Mouse (Mus musculus) T-helper 1 cell (primary cell): ENCODE results near the gene Ryk.
"Not testable (repeated sequence)": the region's sequence is repeated elsewhere in the genome, so short reads cannot be mapped to it uniquely, and the experiment has no call there.

Experiments
- in situ Hi-C: fragments of 300-600 bp; cut with MboI, MseI; formaldehyde crosslinking; loops from one replicate; pipeline ENCODE4 v1.15.1; 2025; ENCODE audit warnings: high pct_unique_total_duplicates

The Ryk gene

DNA sequence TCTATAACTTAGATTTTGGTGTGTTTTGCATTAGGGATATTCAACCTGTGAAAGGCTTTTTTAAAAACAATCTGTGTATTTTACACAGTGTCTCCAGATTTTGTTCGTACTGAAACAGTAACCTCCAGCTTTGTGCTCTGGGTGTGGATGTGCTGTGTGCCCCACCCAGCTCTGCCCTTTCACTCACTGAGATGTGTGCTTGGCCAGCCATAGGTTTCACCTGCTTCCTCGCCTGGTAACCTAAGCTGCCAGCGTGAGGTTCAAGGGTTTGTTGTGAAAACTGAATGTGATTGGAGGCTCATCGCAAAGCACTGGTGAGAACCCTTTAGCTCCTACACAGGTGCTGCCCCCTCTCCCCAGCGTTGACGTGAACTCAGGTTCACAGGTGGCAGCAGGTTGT lies 70.2 kb downstream of the Ryk start:
- in situ Hi-C loops = no loop called here

DNA sequence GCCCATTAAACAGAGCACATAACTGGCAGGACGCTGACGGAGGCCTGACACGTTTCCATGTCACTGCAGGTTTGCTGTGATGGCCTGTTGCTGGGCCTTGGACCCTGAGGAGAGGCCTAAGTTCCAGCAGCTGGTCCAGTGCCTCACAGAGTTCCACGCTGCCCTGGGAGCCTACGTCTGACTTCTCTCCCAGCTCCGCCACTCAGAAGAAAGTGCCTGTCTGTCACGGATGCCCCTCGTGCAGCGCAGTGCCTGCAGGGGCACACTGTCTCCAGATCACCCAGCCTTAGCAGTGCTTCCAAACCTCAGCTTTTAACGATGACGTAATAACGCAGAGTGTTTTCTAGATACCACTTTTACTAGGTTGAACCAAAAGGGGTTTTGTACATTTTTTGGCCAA lies 72.1 kb downstream of the Ryk start:
- in situ Hi-C loops = no loop called here

DNA sequence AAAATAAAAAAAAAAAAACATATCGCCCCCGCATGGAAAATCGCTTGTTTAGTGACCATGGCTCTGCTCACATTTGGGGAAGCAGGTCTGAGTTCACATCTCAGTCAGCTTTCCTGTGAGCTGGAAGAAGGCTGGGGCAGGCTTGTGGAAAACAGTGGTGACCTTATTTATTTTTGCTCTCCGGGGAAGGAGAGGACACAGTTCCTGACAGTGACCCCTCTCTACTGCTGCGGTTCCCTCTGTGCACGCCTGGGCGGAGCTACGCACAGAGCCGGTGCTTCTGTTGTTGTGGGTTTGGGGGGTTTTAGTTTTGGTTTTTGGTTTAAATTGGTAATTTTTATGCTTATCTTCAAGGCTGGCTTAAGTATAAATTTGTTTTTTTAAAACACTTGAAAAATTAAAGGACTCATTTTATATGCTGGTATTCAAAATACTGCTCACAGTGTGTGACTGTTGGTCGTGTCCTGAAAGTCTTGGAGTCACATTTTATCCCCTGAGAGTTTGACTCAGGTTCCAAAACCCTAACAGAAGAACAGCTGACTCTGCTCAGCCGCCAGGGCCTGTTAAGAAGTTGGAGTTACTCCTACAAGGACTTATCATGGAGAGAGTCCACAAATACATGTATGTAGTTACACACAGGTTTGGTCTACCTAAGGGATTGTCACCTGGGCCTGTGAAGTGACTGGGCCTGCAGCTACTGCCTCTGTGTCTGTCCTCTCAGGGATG lies 73.0 kb downstream of the Ryk start:
- in situ Hi-C loops = no loop called here

DNA sequence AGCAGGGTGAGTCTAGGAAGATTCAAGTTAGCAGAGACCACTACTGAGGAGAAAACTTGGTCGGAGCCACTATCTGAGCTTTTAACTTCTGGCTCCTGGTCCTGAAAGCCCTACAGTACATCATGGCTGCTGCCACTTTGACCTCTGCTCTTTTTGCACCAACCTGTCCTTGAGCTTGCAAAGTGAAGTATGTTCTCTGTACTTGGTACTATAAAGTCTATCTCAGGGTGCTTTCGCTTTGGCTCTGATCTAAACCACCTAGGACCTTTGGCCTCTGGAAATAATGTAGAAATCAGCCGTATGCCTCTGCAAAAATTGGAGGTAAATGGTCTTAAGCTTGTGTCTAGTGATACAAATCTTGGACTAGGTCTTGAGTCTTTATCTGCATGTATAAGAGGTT lies 76.8 kb downstream of the Ryk start:
- in situ Hi-C loops = no loop called here

DNA sequence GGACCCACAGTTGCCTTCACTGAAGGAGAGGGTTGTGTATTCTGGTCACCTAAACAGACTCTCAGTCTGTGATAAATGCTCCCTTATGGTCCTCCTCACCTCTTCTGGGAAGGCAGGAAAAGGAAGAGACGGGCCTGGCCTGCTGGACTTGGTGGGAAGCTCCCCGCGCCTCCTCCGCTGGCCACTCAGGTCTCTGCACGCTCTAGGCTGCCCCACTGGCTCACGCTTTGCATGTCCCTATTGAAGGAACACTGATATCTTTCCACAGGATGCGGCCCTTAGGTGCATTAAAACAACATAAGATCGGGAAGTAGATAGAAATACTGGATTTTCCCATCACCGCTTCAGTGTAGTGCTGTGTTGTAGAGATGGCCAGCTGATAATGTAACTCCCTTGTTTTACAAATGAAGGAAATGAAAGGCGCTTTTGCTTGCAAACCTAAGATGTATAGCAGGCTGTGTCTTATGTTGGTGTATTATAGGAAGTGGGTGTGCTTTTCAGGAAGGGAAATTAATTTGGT lies 77.9 kb downstream of the Ryk start:
- in situ Hi-C loops = no loop called here

DNA sequence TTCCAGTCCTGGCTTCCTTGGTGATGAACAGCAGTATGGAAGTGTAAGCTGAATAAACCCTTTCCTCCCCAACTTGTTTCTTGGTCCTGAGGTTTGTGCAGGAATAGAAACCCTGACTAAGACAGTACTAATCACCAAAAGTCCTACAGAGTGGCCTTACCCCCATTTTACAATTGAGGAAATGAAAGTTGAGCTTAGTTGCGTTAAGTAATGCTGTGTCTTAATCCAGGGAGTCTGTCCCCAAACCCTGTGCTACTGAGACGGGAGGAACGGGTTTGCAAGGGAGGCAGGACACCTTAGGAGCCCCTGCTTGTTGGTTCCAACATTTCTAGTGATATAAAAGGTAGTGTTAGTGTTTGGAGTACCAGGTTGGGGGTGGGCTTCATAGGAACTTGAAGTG lies 78.9 kb downstream of the Ryk start:
- in situ Hi-C loops = not testable (repeated sequence)

DNA sequence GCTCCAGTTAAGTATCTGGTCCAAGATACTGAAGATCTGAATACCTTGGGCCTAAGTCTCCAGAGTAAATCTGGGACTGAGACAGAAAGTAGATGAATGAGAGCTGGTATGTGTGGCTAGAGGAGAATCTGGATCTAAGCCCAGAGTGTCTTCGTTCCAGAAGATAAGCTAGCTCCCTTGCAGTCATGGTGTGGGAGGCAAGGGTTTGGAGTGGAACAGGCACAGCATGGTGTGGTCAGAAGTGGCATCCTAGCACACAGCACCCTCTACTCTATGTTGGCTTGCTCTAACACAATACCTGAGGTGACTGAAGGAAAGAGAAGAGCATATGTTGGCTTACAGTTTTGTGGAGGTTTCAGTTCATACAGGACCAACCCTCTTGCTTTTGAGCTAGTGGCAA lies 79.9 kb downstream of the Ryk start:
- in situ Hi-C loops = no loop called here

DNA sequence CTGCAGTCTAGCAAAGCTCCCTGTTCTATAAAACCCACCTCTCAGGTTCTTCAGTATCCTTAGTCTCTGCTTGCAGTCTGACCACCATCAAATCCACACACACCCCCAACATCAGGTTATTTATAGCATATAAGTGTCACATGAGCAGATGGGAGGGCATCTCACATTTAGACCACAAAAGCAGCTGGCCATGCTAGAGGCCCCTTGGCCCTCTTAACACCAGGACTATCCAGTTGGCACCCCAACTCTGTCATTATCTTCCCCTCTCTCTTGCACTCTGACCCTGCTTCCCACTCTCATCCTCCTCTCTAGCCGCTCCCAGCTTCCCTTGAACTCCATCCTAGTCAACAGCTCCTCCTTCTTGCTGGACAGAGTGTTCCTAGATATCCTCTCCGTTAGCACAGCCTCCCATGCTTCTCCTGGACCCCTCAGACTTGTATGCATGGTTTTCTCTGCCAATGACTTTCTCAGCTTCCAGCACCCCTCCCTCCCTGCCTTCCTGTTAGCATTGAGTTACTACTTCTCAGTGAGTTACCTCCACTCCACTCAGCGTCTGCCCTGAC lies 80.7 kb downstream of the Ryk start:
- in situ Hi-C loops = no loop called here

DNA sequence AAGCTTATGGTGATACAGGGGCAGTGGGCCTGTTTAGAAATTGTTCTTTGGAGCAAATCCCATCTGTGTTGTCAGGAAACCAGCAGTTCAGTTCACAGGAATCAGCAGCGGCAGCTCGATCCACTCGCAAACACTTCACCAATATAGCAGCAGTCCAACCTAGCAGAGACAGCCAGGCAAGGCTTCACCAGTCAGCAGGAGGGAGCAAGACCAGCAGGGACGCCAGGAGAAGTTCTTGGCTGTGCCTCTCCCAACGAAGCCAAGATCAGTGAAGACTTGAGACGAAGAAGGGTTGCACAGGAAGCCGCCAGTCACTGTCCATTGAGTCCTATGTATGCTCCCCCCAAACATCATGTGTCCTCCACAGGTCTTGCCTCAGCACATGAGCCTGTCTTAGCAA lies 81.4 kb downstream of the Ryk start:
- in situ Hi-C loops = no loop called here

DNA sequence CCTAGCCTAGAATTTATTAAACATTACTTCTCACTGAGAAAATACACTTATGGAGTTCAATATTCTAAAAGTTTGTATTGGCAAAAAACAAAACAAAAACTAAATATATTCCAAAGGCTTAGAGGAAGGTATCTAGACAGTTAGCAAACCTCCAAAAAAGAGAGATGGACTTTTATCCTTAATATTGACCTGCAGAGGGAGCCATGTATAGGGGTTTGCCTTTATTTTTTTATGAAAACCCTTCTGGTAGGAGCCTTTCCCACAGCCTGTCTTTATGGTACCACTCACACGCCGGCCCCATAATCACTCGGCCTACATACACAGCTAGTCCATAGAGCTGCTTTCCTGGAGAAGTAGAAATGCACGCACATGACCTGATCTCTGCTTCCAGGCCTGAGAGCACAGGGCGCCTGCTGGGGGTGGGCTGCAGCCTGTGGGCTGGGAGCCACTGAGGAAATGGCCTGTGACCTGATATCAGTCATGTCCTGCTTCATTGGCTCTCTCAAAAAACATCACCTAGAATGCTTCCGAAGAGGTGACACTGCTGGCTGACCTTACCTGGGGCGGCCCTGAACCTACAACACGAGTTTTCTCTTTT lies 82.9 kb downstream of the Ryk start:
- in situ Hi-C loops = no loop called here

DNA sequence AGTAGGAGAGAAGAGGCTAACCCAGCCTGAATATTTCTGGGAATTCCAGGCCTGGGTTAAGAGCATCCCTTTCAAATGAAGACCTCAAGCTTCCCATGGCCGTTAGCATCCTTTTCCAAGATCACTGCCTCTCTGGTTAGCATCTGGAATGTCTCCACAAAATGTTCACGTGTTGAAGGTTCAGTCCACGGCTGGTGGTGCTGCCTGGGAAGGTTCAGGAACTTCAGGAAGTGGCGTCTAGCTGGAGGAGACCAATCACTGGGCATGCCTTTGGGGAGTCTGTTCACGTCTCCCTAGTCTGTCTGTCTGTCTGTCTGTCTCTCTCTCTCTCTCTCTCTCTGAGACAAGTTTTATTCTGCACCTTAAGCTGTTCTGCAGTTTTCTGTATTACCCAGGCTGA lies 84.8 kb downstream of the Ryk start:
- in situ Hi-C loops = no loop called here

DNA sequence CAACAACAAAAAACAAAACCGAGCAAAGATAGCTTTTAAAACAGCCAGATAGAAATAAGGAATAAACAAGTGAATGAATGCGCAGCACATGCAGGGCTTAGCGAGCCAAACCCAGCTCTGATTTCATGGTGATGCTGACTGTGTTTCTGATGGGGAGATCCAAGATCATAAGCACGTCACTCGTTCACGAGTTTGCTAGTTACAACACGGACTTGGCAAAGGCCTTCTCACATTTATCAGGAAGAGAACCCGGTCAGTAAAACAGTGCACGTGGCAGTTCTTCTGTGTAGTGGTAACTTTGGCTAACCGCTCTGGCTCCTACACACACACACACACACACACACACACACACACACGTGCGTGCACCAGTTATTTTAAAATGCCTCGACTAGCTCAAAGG lies 87.1 kb downstream of the Ryk start:
- in situ Hi-C loops = no loop called here

DNA sequence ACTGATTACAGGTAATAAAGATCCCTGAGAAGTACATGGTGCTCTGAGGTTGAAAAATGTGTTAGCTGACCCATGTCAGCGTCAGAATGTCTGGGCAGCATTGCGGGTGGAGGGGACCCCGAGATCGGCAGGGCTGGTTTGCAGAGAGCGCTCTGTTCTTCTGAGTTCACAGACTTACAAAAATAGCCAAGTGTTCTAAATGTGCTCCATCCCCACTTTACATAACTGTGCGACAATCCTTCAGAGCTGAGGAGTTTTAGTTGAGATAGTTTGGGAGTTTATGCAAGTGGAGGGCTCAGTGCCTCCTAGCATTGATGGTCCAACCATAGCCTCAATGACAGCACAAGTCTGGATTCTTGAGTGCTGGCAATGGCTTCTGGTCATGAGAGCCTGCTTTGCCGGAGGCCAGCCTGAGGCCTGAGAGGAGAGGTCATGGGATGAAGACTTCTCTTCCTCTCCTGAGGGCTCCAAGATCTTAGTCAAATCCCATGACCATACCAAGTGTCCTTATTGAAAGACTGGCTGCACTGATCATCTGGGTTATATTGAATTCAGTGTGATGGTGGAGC lies 88.2 kb downstream of the Ryk start:
- in situ Hi-C loops = no loop called here

DNA sequence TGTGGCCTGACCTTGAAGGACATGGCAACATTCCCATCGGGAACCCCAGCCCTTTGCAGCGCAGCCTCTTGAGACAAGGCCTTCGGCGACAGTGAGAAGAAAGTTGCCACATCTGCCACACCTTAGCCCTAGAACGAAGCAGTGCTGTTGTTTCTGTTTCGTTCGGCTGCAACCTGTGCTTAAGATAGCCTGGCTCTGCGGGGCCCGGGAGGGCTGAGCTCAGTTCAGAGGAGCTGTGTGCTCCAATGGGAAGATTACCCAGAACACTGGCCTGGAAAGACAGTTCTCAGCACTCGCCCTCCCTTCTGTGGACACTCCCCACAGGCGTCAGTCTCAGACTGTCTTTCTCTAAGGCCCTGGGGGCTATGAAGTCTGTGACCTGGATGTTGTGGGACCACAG lies 89.1 kb downstream of the Ryk start:
- in situ Hi-C loops = no loop called here

DNA sequence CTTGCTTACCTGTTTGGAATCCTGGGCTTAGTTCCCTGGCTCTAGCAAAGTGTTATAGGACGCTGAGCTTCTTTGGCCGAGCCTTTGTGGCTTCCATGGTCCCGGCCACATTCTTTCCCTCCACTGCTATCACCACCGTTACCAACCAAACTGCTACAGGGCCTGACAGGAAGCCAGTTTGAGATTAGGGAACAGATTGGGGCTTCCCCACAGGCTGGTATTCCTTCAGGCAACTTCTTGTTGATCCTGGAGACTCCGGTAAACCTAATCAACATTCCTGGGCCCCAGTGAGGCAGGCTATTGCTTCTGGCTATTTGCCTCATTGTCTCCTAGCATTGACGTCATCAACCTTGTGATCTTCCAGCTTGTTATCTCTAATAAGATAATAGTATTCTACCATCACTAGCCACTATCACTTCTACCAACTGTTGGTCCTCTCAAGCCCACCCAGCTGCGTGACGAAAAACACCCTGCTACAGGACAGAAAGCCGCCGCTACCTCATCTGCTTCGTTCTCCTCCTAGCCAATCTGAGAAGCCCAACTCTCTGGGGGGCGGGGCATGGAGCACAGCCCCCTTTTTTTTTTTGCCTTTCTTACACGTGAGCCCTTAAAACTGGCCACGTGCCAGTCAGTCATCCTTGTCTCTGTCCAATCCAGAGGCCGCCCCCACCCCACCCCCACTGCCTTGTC lies 90.1 kb downstream of the Ryk start:
- in situ Hi-C loops = no loop called here

DNA sequence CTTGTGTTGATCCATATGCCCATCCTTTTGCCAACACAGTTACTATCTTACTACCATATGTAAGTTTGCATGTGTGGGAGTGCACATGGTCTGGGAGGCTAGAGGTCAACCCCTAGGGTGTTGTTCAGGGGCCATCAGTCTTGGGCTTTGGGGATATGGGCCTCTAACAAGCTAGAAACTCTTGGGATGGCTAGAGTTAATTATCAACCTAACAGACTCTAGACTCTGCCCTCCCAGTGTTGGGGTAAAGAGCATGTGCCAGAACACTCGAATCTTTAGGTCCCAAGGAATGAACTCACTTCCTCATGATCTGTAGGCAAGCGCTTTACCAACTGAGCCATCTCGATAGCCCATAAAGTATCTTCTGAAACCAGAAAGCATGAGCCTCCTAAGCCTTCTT lies 91.4 kb downstream of the Ryk start:
- in situ Hi-C loops = no loop called here

DNA sequence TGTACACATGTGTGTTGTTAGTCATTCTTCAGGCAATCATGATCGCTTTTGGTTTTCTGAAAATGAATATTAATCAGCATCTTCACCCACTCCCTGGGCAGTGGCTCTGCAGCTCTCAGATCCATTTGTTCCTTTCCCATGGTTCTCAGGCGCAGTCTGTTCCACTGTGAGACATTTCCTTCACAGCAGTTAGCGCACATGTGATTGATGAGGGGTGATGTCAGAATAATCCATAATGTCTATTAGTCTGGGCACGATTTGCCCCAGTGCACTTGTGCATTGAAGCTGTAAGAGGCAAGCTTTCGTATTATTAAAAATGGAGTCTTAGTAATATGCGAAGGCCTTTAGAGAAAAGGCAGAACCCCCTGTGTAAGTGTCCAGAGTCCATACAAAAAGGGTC lies 95.1 kb downstream of the Ryk start:
- in situ Hi-C loops = no loop called here

DNA sequence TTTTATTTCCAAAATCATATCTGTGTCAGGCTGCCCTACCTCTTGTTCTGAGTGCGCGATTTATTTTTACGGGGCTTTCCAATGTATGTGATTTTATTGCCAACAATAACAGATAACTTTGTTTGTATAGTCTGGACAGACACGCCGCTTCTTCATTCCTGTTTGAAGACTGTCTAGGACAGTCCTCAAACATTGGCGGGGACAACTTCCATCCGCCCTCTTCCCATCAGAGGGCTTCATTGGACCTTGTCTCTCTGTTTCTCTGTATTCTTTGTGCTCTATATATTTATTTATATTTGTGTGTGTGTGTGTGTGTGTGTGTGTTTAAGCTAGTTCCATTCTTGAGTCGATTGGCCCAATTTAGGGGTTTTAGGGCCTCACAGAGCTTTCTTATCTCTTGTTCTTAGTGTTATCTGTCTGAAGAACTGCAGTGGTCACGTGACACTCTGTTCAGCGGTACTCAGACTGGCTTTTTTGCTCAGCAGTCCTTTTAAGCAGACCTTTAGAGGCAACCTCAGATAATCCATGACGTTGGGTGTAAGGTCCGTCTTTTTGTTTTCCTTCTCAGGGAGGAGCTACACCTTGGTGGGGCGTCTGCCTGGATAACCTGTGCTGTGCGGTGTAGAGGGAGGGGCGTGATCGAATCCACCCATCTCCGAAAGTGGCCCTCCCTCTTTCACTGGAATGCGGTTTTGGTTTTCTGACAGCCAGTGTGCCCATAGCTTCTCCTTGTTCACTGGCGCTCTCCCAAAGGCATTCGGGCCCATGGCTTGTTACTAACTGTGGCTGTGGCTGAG lies 99.4 kb downstream of the Ryk start:
- in situ Hi-C loops = no loop called here

DNA sequence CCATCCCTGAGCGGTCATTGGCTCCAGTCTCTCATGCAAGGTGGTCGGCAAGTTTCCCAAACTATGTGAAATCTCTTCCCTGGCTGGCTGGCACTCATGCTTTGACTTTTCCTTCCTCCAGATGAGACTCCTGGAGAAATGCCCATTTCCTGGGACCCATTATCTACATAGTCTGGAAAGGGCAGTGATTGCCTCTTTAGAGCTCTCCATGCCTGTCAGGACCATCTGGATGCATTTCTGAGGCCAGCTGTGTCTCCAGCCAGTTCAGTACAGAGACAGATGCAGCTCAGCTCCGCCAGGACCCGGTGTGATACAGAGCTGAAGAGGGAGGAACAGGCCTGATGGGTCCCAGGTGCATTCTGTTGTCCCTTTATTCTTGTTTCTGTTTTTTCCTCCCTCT lies 107.5 kb downstream of the Ryk start:
- in situ Hi-C loops = no loop called here

DNA sequence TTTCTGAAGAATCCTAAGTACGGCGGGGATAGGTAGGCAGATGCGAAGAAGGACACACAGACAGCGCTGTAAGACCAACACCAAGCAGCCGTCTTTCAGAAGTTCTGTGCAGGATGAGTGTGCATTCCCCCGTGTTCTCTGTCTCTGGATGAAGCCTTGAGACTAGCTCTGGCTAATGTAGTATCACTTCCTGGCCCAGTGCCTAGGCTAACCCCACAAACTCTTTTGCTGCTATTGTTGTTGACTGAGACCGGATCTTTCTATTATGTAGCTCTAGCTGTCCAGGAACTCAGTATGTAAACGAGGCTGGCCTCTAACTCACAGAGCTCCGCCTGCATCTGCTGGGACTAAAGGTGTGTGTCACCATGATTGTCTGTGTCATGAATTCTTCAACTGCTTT lies 110.2 kb downstream of the Ryk start:
- in situ Hi-C loops = no loop called here

DNA sequence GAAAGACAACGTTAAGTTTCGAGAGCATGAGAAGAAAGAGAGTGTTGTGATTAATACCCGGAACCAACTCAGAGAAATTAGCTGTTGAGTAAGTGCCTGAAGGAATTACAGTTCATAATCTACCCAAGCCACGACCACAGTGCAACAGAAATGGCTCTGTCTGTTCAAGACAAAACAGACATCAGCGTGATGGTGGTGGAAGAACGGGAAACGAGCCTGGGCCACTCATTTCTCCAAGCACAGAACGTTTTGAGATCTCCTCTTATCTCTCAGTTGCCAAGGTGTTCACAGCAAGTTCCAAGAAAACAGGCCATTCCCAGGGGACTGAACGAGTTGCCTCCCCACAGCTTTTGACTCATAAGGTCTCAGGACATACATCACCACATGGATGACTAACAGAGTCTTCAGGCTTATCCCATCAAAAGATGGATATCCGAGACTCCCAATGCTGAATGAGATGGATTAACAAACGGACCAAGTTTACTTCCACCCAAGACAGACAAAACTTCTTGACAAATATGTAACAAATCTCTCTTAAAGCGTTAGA lies 111.8 kb downstream of the Ryk start:
- in situ Hi-C loops = no loop called here
